Mouse (Mus musculus) olfactory bulb, adult 2 months (tissue): Measurements from ENCODE around the gene Parp9.

Experiments used
- CTCF ChIP-seq: fragments of 200-500 bp; IDR thresholded peaks from 2 replicates; pipeline ENCODE4 v1.5.1; 2012; ENCODE audit warnings: low read depth, mild to moderate bottlenecking, low read length, moderate library complexity; ENCODE audit not compliant: insufficient read depth
- POLR2A ChIP-seq: fragments of 200-500 bp; IDR thresholded peaks from 2 replicates; pipeline ENCODE4 v1.6.1; 2012; ENCODE audit warnings: mild to moderate bottlenecking, low read depth, low read length, moderate library complexity; ENCODE audit not compliant: insufficient read depth

DNA sequence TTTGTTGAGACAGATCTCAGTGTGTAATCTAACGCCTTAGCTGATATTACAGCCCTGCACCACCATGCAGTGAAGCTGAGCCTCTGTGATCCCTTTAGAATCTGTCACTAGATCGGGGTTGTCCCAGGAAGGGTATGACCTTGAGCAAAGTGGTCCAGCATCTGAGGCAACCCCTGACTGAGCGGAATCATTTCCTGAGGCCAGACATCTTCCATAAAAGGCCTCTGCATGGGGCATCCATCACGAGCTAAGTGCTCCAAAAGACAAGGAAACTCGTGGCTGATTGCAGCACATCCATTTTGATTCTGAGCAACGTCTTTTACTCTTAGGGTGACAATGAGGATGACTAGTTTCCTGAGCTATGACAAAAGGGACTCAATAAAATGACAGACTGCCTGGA lies 43.3 kb upstream of the Parp9 start:
- TF ChIP-seq POLR2A (no peak), CTCF (no peak)
